Mouse (Mus musculus): ENCODE measurements around the gene Iqsec1. TPM values are rescaled to one million over a fixed set of nuclear protein-coding genes. Genes with fewer than 3 reads are reported as not detected.
A peak's percentile ranks its signal among the peaks of the same experiment; 100 is the strongest.

Iqsec1 gene
- total RNA-seq, 2 experiments from 2014 or later: 137 to 174 TPM

- intact Hi-C loops (cut with DNase I): loop anchor here (5.0 kb wide), 1 partner anchor 75 kb away; no protein-coding TSS in a partner anchor
- peak; percentile 97 for DNase-seq
Measured at GRCm38 (mm10) chr6:90737376-90737775, 251.1 kb downstream of the Iqsec1 start.

- peak; percentile 64 for DNase-seq
- intact Hi-C loops (cut with DNase I): loop anchor here (5.0 kb wide), 1 partner anchor 76 kb away; no protein-coding TSS in a partner anchor
Measured at GRCm38 (mm10) chr6:90736691-90737245, 251.7 kb downstream of the Iqsec1 start.

- DNase-seq: peak; percentile 49
- intact Hi-C loops (cut with DNase I): loop anchor here (5.0 kb wide), 1 partner anchor 76 kb away; no protein-coding TSS in a partner anchor
Measured at GRCm38 (mm10) chr6:90736074-90736672, 252.3 kb downstream of the Iqsec1 start.

- intact Hi-C loops (cut with DNase I): loop anchor here (5.0 kb wide), 1 partner anchor 77 kb away; no protein-coding TSS in a partner anchor
- no peak for DNase-seq
Measured at GRCm38 (mm10) chr6:90735396-90736036, 253.0 kb downstream of the Iqsec1 start.

GRCm38 (mm10) chr6:90734806-90735205, 253.7 kb downstream of the Iqsec1 start:
- intact Hi-C loops (cut with DNase I): loop anchor here (5.0 kb wide), 1 partner anchor 77 kb away; no protein-coding TSS in a partner anchor

GRCm38 (mm10) chr6:90731327-90731726, 257.2 kb downstream of the Iqsec1 start:
- intact Hi-C loops (cut with DNase I): no loop called here
- DNase-seq: no peak

More at GRCm38 (mm10) chr6:90734806-90735205, 253.7 kb downstream of the Iqsec1 start:
- DNase-seq: no peak

DNA sequence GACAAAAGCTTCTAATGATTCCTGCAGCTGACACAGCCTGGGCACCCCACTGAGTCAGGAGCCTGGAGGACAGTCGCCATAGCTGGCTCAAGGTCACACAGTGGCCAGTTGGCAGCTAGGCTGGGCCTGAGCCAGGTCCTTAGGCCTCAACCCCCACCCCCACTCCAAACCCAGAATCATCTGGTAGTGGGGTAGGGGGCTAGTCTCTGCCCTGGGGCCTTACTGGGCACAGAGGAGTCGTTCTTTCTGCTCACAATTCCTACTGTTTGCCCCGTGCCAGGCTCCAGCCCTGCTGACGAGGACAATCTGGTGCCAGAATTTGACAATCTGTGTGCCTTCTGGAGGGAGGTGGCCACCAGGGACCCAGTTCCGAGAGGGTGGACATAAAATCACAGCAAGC, 258.7 kb downstream of the Iqsec1 start:
- intact Hi-C loops (cut with DNase I): loop anchor here (5.0 to 10.0 kb wide), 2 partner anchors 75 to 123 kb away; no protein-coding TSS in a partner anchor
- DNase-seq: peak; percentile 78

DNA sequence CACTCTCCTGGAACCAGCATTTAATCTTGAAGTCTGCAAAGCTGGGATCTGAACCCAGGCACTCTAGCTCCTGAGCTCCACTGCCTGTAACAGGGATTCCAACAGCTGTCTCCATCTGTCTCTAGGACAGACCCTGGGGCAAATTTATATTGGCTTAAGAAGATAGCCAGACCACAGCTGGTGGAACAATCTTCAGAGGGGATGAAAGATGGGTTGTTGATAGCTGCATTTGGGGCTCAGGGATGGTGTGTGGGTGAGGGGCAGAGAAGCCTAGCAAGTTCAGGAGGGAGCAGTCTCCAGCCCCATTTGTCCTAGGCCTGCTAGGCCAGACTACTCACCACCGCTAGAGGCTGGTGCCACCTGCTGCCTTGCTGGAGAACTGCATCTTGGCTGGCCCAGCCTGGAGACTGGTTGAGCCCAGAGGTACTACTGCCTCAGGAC, 260.0 kb downstream of the Iqsec1 start:
- peak; percentile 87 for DNase-seq
- intact Hi-C loops (cut with DNase I): loop anchor here (5.0 to 10.0 kb wide), 2 partner anchors 74 to 121 kb away; no protein-coding TSS in a partner anchor

- intact Hi-C loops (cut with DNase I): loop anchor here (5.0 to 10.0 kb wide), 2 partner anchors 73 to 121 kb away; no protein-coding TSS in a partner anchor
- no peak for DNase-seq
Measured at GRCm38 (mm10) chr6:90727826-90728225, 260.7 kb downstream of the Iqsec1 start.

- intact Hi-C loops (cut with DNase I): loop anchor here (5.0 to 10.0 kb wide), 2 partner anchors 72 to 119 kb away; no protein-coding TSS in a partner anchor
- no peak for DNase-seq
Measured at GRCm38 (mm10) chr6:90726711-90727122, 261.8 kb downstream of the Iqsec1 start.

GRCm38 (mm10) chr6:90725526-90725925, 263.0 kb downstream of the Iqsec1 start:
- DNase-seq: no peak
- intact Hi-C loops (cut with DNase I): loop anchor here (5.0 to 10.0 kb wide), 2 partner anchors 71 to 118 kb away; no protein-coding TSS in a partner anchor

DNA sequence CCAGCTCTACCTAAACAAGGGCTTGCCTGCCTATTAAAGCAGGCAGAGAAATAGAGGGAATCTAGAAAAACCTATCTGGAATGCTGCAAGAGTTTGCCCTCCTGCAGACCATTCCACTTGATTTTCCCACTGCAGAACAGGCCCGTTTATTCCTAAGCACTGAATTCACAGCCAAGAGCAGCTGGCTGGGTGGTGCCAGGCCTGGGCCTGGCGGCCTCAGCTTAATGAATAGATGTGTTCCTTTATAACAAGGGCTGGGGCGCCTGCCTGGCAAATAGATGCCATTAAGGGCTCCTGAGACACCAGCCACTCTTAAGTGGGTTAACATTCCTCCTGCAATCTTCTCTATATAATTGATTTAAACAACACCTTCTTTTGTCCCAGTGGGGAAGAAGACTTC, 265.5 kb downstream of the Iqsec1 start:
- no peak for DNase-seq
- intact Hi-C loops (cut with DNase I): loop anchor here (10.0 kb wide), 1 partner anchor 68 kb away; no protein-coding TSS in a partner anchor

DNA sequence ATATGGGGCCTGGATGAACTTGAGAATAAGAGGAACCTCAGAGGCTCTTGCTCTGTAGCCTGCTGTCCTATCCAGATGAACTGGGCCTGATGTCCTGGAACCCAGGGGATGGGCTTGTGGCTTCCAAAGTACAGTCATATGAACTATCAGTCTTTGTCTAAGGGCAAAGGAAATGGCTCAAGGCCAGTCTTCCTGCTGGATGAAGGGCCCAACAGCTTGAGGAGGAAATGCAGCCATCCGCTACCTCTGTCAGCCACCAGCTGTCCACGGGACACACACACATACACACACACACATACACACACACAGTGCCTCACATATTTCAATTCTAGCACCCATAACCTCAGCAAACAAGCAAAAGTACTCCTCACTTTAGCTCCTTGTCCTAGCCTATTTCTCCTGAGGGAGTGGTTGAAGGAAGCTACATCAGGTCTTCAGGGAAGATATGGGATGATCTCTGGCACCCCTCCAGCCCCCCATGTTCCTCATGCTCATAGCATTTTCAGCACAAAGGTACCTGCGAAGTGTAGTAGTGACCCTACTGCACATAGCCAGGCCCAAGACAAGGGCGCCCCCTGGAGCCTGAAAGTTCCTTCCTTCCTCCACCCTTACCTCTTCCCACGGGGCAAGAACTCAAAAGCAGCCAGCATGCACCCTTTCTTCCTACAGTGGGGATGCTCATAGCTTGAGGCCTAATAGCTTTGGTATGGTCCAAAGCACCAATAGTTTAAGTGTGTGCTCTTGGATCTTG, 267.3 kb downstream of the Iqsec1 start:
- intact Hi-C loops (cut with DNase I): loop anchor here (10.0 kb wide), 1 partner anchor 66 kb away; no protein-coding TSS in a partner anchor
- DNase-seq: peak; percentile 59

DNA sequence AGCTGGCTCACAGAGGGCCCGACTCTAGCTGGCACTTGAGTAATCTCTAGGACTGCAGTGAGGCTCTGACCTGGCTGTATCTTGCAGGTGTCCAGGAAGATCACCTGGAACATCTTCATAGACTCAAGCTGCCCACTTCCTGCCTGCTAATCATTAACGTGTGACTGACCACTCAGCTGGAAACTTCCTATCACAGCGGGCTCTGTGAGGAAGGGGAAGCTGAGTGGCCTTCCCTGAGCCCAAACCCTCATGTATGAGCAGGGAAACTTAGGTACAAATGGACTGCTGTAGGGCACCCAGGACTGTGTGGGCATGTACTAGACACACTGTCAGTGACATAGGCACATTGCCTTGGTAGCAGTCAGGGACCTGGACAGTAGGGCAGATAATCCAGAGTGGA, 268.3 kb downstream of the Iqsec1 start:
- DNase-seq: no peak
- intact Hi-C loops (cut with DNase I): loop anchor here (10.0 kb wide), 1 partner anchor 65 kb away; no protein-coding TSS in a partner anchor

DNA sequence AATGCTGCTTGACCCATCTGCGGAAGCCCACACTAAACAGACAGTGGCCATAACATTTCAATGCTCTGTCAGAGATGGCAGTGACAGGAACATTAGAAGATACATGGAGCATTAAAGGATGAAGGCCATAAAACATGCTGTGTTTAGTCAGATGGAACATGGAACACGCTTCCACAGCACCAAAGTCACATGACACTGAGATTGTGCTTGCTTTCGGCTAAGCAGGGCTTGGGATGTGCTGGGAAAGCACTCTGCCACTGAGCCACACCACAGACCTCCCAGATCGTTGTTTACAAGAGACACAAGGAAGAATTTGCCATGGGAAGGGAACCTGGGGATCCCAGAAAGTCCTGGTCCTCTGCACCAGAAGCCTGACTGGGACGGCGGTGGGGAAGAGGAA, 269.1 kb downstream of the Iqsec1 start:
- intact Hi-C loops (cut with DNase I): no loop called here
- DNase-seq: no peak

DNA sequence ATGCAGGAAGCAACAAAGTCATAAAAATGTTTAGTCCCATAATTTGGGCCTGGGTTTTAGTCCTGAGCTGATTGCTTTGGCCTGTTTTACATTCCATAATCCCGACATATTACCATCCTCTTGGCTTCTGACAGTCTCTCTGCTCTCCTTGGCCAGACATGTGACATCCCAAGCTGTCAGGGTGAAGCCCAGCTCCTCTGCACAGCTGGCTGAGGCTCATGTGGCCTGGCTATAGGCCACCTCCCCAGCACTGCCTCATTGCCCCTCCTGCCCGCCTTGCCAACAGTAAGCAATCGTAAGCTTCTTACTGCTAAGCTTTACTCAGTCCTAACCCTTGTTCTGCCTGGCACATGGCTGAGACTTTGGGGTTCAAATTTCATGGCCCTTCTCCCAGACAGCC, 270.0 kb downstream of the Iqsec1 start:
- DNase-seq: peak; percentile 77
- intact Hi-C loops (cut with DNase I): no loop called here

DNA sequence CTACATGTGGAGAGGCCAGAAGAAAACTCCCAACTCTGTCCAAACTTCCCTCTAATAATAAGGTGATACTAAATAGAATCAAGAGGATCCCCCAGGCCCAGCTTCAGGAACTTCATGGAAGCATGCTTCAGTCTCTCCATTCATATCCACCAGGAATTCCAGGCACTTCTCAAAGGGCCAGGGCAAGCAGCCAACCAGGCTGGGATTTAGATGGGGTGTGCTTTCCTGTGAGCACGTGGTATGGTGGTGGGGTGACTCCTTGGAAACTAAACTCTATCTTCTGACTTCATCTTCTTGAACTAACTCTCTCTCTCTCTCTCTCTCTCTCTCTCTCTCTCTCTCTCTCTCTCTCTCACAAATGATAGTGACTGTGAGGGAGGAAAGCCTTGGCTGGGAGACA, 270.8 kb downstream of the Iqsec1 start:
- intact Hi-C loops (cut with DNase I): no loop called here
- DNase-seq: peak; percentile 42

DNA sequence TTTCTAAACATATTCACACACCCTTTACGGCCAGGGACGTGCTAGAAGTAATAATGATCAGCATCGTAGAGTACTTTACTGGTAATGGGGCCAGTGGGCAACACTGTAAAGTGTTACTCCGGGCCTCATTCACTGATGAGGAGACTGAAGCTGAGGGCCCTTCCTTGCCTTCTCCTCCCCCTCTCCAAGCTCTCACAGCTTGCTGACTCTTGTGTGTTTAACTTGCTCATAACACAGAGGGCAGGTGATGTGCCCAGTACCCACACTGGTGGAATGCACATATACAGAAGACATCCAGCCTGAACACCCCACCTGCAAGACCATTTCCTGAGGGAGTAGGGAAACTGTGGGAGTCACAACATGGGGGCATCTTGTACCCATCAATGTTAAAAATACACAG, 271.6 kb downstream of the Iqsec1 start:
- intact Hi-C loops (cut with DNase I): no loop called here
- no peak for DNase-seq

GRCm38 (mm10) chr6:90716066-90716704, 272.3 kb downstream of the Iqsec1 start:
- intact Hi-C loops (cut with DNase I): no loop called here
- DNase-seq: peak; percentile 72
